Mouse (Mus musculus): ENCODE data around the gene Mdfi. TPM values are rescaled to one million over a fixed set of nuclear protein-coding genes. Genes with fewer than 3 reads are reported as not detected.

Gene Mdfi
- polyA plus RNA-seq, 1 experiment, result 2.1 TPM

DNA sequence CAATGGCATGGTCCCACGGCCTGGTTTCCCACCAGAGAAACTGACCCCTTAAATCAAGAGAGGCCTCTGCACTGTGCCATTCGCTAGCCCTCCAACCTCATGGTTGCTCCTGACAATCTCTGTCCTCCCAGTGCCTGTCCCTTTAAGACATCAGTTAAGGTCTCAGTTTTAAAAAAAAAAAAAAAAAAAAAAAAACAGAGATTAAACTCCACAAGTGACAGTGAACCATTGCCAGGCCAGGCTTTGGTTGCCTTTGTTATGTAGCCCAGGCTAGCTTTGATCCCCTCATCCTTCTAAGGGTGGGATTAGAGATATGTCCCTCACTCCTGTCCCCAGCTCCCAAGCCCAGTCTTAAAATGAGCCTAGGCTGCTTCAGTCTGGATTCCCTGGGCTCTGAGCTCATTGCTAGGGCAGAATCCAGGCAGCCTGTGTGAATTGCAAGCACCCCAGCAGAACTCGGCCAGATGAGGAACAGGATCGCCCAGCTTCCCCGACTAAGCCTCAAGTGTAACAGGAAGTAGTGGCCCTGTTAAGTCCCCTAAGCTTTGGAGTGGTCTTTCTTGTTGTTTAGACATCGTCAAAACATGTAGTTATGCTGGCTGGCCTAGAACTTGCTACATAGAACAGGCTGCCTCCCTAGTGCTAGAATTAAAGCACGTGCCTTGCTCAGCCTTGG is 16.3 kb upstream of the Mdfi start:
- no peak for TF ChIP-seq CTCF (IDR thresholded peaks at IDR 0.05; ENCODE audit: extremely low read depth, insufficient read depth, low read length)
- TF ChIP-seq POLR2A (IDR thresholded peaks at IDR 0.05; ENCODE audit: extremely low read depth, insufficient read depth, low read length), result no peak
- no peaks in the 10 kb centered on the region for H3K4me1 ChIP-seq (ENCODE audit: control insufficient read depth, insufficient read depth, low read length)
- no peak overlapping the region for H3K27ac ChIP-seq (ENCODE audit: insufficient read depth, low read length)
- no peak overlapping the region for H3K4me3 ChIP-seq (ENCODE audit: insufficient read depth, low read length)

DNA sequence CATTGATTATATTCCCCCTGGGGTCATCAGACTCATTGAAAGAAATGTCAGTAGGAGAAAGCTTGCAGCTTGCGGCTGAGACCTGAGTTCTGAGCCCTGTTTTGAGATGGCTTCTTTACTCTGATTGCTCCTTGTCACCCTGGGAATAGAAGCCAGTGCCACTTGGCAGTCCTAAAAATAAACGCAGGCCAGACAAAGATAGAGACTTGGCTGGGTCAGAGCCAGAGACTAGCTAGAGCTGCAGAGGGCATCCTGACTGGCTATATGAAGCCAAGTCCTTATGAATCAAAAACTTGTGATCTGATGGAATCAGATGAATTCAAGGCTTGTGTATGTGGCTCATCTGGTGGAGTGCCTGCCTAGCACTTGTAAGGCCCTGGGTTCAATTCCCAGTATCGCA is 15.5 kb upstream of the Mdfi start:
- Histone ChIP-seq H3K4me3 (ENCODE audit: insufficient read depth, low read length) (no peak overlapping the region), H3K27ac (ENCODE audit: insufficient read depth, low read length) (no peak overlapping the region), H3K4me1 (ENCODE audit: control insufficient read depth, insufficient read depth, low read length) (no peaks in the 10 kb centered on the region)
- no peak for TF ChIP-seq CTCF (IDR thresholded peaks at IDR 0.05; ENCODE audit: extremely low read depth, insufficient read depth, low read length)
- no peak for TF ChIP-seq POLR2A (IDR thresholded peaks at IDR 0.05; ENCODE audit: extremely low read depth, insufficient read depth, low read length)

- no peak overlapping the region for H3K4me3 ChIP-seq (ENCODE audit: insufficient read depth, low read length)
- no peak overlapping the region for H3K27ac ChIP-seq (ENCODE audit: insufficient read depth, low read length)
- TF ChIP-seq CTCF (IDR thresholded peaks at IDR 0.05; ENCODE audit: extremely low read depth, insufficient read depth, low read length) (no peak), POLR2A (IDR thresholded peaks at IDR 0.05; ENCODE audit: extremely low read depth, insufficient read depth, low read length) (no peak)
- H3K4me1 ChIP-seq (ENCODE audit: control insufficient read depth, insufficient read depth, low read length), result no peaks in the 10 kb centered on the region
Observed at GRCm38 (mm10) chr17:47847985-47848384, 13.5 kb upstream of the Mdfi start.

DNA sequence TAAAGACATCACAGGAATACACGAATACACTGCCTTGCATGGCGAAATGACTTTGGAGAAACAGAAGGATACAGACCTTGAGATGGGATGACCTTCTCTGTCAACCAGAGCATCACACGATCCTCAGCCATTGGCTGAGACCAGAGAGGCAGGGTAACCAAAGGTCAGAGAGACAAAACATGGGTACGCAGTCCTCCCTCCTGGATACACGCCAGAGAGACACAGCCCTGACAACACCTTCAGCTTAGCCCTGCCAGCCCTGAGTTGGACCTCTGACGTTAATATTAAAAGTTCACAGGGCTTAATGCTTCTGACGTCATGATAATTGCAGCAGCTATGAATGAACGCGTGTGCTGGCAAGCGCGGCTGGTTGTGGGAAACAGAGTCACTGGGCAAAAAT is 11.1 kb upstream of the Mdfi start:
- no peaks in the 10 kb centered on the region for H3K4me1 ChIP-seq (ENCODE audit: control insufficient read depth, insufficient read depth, low read length)
- H3K4me3 ChIP-seq (ENCODE audit: insufficient read depth, low read length), result no peak overlapping the region
- no peak overlapping the region for H3K27ac ChIP-seq (ENCODE audit: insufficient read depth, low read length)
- TF ChIP-seq CTCF (IDR thresholded peaks at IDR 0.05; ENCODE audit: extremely low read depth, insufficient read depth, low read length) (no peak), POLR2A (IDR thresholded peaks at IDR 0.05; ENCODE audit: extremely low read depth, insufficient read depth, low read length) (no peak)

DNA sequence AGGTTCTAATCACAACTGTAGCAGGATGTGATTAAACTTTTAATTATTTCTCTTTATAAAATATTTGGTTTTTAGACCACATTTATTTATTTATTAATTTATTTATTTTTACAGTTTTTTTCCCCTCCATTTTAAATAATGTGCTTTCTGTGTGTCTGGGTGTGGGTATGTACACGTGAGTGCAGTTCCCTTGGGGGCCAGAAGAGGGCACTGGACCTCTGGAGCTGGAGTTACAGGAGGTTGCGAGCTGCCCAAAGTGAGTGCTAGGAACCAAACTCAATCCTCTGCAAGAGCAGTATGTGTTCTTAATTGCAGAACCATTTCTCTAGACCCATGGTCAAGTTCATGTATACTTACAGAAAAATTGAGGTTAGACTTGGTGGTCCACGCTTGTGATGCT is 9.0 kb upstream of the Mdfi start:
- no peak for TF ChIP-seq CTCF (IDR thresholded peaks at IDR 0.05; ENCODE audit: extremely low read depth, insufficient read depth, low read length)
- no peak for TF ChIP-seq POLR2A (IDR thresholded peaks at IDR 0.05; ENCODE audit: extremely low read depth, insufficient read depth, low read length)
- no peak overlapping the region for H3K27ac ChIP-seq (ENCODE audit: insufficient read depth, low read length)
- H3K4me1 ChIP-seq (ENCODE audit: control insufficient read depth, insufficient read depth, low read length), result no peaks in the 10 kb centered on the region
- no peak overlapping the region for H3K4me3 ChIP-seq (ENCODE audit: insufficient read depth, low read length)

DNA sequence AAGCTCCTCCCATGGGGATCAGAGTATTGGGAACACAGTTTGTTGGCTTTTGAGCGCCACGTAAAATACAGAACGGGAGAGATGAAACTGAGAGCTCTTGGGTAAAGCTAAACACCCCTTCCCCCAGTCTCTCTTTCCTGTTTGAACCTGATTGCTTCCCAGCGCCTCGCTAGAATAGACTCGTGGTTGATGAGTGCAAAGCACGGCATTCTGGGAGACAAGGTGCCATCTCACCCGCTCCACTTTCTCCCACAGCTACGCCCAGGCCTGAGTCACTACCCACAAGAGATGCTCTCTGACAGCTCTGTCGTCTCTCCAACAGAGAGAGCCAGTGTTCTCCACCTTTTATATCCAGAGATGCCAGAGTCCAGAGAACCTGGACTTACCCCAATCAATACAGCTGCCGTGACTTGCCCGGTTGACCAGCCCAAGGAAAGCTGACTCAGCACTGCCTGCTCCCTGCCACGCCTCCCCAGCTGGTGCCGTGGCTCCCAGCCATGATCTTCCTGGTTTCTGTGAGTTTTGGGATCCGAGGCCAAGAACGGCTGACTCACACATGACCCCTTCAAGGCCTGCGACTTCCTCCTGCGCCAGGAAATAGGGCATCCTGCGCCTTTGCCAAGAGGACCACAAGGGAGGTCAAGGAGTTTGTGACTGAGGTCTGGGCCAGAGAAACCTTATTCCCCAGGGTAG is 7.6 kb upstream of the Mdfi start:
- H3K4me3 ChIP-seq (ENCODE audit: insufficient read depth, low read length), result no peak overlapping the region
- TF ChIP-seq POLR2A (IDR thresholded peaks at IDR 0.05; ENCODE audit: extremely low read depth, insufficient read depth, low read length), result no peak
- no peak for TF ChIP-seq CTCF (IDR thresholded peaks at IDR 0.05; ENCODE audit: extremely low read depth, insufficient read depth, low read length)
- H3K27ac ChIP-seq (ENCODE audit: insufficient read depth, low read length), result no peak overlapping the region
- no peaks in the 10 kb centered on the region for H3K4me1 ChIP-seq (ENCODE audit: control insufficient read depth, insufficient read depth, low read length)

- Histone ChIP-seq H3K27ac (ENCODE audit: insufficient read depth, low read length) (no peak overlapping the region), H3K4me3 (ENCODE audit: insufficient read depth, low read length) (no peak overlapping the region), H3K4me1 (ENCODE audit: control insufficient read depth, insufficient read depth, low read length) (no peaks in the 10 kb centered on the region)
- TF ChIP-seq POLR2A (IDR thresholded peaks at IDR 0.05; ENCODE audit: extremely low read depth, insufficient read depth, low read length) (no peak), CTCF (IDR thresholded peaks at IDR 0.05; ENCODE audit: extremely low read depth, insufficient read depth, low read length) (no peak)
Observed at GRCm38 (mm10) chr17:47841521-47841920, 7.0 kb upstream of the Mdfi start.

GRCm38 (mm10) chr17:47837808-47838207 is 3.3 kb upstream of the Mdfi start:
- no peak overlapping the region for H3K27ac ChIP-seq (ENCODE audit: insufficient read depth, low read length)
- H3K4me1 ChIP-seq (ENCODE audit: control insufficient read depth, insufficient read depth, low read length), result no peaks in the 10 kb centered on the region
- H3K4me3 ChIP-seq (ENCODE audit: insufficient read depth, low read length), result no peak overlapping the region
- TF ChIP-seq CTCF (IDR thresholded peaks at IDR 0.05; ENCODE audit: extremely low read depth, insufficient read depth, low read length) (no peak), POLR2A (IDR thresholded peaks at IDR 0.05; ENCODE audit: extremely low read depth, insufficient read depth, low read length) (no peak)

GRCm38 (mm10) chr17:47833628-47834481 is 636 bp downstream of the Mdfi start:
- no peak for TF ChIP-seq POLR2A (IDR thresholded peaks at IDR 0.05; ENCODE audit: extremely low read depth, insufficient read depth, low read length)
- TF ChIP-seq CTCF (IDR thresholded peaks at IDR 0.05; ENCODE audit: extremely low read depth, insufficient read depth, low read length), result no peak
- H3K4me1 ChIP-seq (ENCODE audit: control insufficient read depth, insufficient read depth, low read length), result no peaks in the 10 kb centered on the region
- no peak overlapping the region for H3K4me3 ChIP-seq (ENCODE audit: insufficient read depth, low read length)
- no peak overlapping the region for H3K27ac ChIP-seq (ENCODE audit: insufficient read depth, low read length)

Measured in cortical plate, adult 2 months (tissue).